Mouse (Mus musculus): ENCODE results near the gene Piga. TPM values are rescaled to one million over a fixed set of nuclear protein-coding genes. Genes with fewer than 3 reads are reported as not detected.

Piga gene
- polyA plus RNA-seq, 1 experiment from 2014 or later, result 16.0 TPM

DNA sequence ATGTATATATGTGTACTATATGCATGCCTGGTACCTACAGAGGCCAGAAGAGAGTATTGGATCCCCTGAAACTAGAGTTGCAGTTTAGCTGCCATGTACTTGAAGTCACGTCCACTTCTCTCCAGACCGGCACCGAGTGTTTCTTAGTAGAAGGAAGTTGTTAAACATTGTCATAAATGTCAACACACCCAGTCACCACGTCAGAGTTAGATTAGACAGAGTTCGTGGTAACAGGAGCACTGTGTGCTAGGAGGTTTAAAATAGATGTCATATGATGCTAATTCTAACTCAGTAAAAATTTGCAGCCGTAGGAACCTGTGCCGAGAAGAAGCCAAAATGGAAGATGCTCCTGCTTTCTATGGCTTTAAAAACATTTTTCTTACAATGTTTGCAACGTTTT is 17.1 kb downstream of the Piga start, which contains the start of gene Asb11:
Gene Asb11 (plus strand): TSS at position 286 of the 400 bp plus-strand sequence.
- Histone ChIP-seq H3K9me3 (no peaks in the 10 kb centered on the region), H3K4me2 (replicated peaks) (no peak within 1 kb of the TSS), H3K4me1 (no peaks in the 10 kb centered on the region), H3K36me3 (peaks cover 3% of the 10 kb centered on the region; the same call in 1 of the 2 replicates), H3K27ac (no peak within 1 kb of the TSS), H3K4me3 (no peak within 1 kb of the TSS), H3K27me3 (0 out of 2 replicates have a peak, but pooled peaks cover 3% of the 10 kb centered on the region), H3K9ac (no peak within 1 kb of the TSS)
- WGBS, result 75% methylated on average over 8 of the region's 8 CpGs
- ATAC-seq (ENCODE audit: insufficient number of reproducible peaks, insufficient read depth, low FRiP score, low TSS enrichment), result no peak

DNA sequence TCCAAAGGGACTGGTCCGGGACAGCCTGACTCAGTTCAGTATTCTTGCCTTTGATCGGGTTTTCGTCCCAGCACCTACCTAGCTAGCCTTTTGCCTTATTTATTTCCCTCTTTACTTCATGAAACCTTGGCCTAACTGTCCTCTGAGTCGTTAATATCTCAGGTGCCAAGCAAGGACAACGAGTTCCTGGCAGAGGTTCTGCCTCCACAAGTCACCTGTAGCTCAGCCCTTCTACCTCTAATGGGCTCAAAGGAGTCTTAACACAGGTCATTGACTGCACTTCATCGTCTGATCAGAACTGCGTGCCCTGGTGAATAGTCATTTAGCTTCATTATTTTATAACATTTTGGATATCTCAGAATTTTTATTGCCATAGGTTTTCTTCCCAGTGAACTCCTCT is 19.9 kb downstream of the Piga start:
- WGBS, result 86% methylated on average over 7 of the region's 7 CpGs
- Histone ChIP-seq H3K9me3 (no peaks in the 10 kb centered on the region), H3K36me3 (no peaks in the 10 kb centered on the region), H3K27ac (no peak overlapping the region), H3K4me1 (no peaks in the 10 kb centered on the region), H3K4me2 (replicated peaks) (no peak overlapping the region), H3K9ac (no peak overlapping the region), H3K27me3 (peaks cover 8% of the 10 kb centered on the region; the same call in 1 of the 2 replicates), H3K4me3 (no peak overlapping the region)
- no peak for ATAC-seq (ENCODE audit: insufficient number of reproducible peaks, insufficient read depth, low FRiP score, low TSS enrichment)

DNA sequence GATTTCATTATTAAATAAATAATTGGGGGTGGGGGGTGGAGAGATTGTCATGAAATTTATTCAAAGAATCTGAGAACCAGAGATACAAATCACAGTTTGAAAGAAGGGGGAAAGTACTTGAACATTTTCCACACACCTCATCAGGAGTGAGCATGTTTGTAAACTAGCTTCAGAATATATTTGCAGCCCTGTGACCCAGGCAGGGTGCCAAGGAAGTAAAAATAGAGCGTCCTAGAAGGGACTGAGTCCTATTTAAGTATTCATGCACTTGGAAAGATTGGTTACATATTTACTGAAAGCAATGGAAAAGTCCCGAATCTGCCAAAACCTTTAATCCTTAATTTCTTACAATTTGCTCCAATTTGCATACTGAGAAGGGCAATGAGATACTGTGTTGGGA is 20.6 kb downstream of the Piga start:
- Histone ChIP-seq H3K27me3 (peaks cover 8% of the 10 kb centered on the region; the same call in 1 of the 2 replicates), H3K4me2 (replicated peaks) (no peak overlapping the region), H3K9ac (no peak overlapping the region), H3K27ac (no peak overlapping the region), H3K9me3 (no peaks in the 10 kb centered on the region), H3K36me3 (no peaks in the 10 kb centered on the region), H3K4me1 (no peaks in the 10 kb centered on the region), H3K4me3 (no peak overlapping the region)
- no peak for ATAC-seq (ENCODE audit: insufficient number of reproducible peaks, insufficient read depth, low FRiP score, low TSS enrichment)
- WGBS, result 71% methylated on average over 2 of the region's 2 CpGs

DNA sequence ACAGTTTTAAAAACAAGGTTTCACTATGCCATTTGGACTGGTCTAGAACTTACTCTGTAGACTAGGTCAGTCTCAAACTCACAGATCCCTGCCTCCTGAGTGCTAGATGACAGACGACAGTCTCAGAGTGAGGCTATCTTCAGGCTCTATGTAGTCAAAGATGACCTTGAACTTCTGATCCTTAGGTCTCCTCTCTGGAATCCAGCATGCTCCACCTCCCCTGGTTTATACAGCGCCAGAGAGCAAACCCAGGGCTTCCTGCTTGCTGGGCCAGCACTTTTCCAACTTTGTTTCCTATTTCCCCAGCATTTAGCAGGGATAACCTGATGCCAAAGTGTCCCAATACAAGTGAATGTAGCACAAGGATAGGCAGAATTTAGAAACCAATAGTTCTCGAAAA is 21.1 kb downstream of the Piga start:
- WGBS, result 81% methylated on average over 3 of the region's 3 CpGs
- Histone ChIP-seq H3K4me3 (no peak overlapping the region), H3K36me3 (no peaks in the 10 kb centered on the region), H3K27me3 (peaks cover 8% of the 10 kb centered on the region; the same call in 1 of the 2 replicates), H3K4me1 (no peaks in the 10 kb centered on the region), H3K4me2 (replicated peaks) (no peak overlapping the region), H3K9ac (no peak overlapping the region), H3K9me3 (no peaks in the 10 kb centered on the region), H3K27ac (no peak overlapping the region)
- no peak for ATAC-seq (ENCODE audit: insufficient number of reproducible peaks, insufficient read depth, low FRiP score, low TSS enrichment)

DNA sequence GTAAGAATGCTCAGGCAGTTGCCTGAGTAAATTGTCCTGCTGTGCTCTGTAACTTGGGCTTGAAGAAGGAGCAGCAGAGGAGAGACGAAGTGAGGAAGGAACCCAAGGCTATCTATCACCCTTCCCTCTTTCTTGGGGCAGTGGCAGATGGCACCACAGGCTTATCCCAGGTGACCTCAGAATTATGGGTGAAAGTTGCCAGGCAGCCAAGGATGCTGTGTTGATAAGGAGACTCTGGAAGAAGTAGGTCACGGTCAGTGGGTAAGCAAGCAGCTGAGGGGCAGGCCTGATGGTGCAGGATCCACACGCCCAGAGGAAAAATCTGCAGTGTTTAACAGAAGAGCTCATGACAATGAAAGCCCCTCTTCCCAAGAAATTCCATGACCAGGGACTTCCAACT is 21.7 kb downstream of the Piga start:
- H3K27me3 ChIP-seq, result peaks cover 8% of the 10 kb centered on the region; the same call in 1 of the 2 replicates
- 86% methylated on average over 3 of the region's 3 CpGs for WGBS

DNA sequence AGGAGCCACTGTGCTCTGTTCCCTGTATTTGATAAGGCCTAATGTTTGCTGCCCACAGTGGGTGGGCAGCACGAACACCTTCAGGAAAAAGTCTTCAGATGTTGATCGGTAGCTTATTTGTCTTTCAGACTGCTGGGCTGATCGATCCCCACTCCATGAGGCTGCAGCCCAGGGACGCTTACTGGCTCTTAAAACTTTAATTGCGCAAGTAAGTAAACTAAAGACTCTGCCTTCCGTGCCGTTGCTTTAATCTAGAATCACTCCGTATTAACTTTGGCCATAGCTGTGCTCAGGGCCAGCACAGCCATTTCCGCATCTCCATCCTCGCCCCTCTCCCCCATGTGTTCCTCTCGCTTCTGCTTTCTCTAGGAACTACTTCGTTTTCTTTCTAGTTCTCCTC is 26.0 kb downstream of the Piga start:
- no peak overlapping the region for H3K4me3 ChIP-seq
- WGBS, result 86% methylated on average over 12 of the region's 12 CpGs
- no peaks in the 10 kb centered on the region for H3K9me3 ChIP-seq
- peaks cover 8% of the 10 kb centered on the region; the same call in 1 of the 2 replicates for H3K27me3 ChIP-seq
- H3K36me3 ChIP-seq, result no peaks in the 10 kb centered on the region
- no peak overlapping the region for H3K4me2 ChIP-seq (replicated peaks)
- ATAC-seq (ENCODE audit: insufficient number of reproducible peaks, insufficient read depth, low FRiP score, low TSS enrichment), result no peak
- H3K9ac ChIP-seq, result no peak overlapping the region
- H3K4me1 ChIP-seq, result no peaks in the 10 kb centered on the region
- H3K27ac ChIP-seq, result no peak overlapping the region

More for the DNA sequence above, 21.7 kb downstream of the Piga start:
- Histone ChIP-seq H3K36me3 (no peaks in the 10 kb centered on the region), H3K4me3 (no peak overlapping the region), H3K9ac (no peak overlapping the region), H3K27ac (no peak overlapping the region), H3K4me1 (no peaks in the 10 kb centered on the region), H3K9me3 (no peaks in the 10 kb centered on the region), H3K4me2 (replicated peaks) (no peak overlapping the region)
- ATAC-seq (ENCODE audit: insufficient number of reproducible peaks, insufficient read depth, low FRiP score, low TSS enrichment), result no peak

DNA sequence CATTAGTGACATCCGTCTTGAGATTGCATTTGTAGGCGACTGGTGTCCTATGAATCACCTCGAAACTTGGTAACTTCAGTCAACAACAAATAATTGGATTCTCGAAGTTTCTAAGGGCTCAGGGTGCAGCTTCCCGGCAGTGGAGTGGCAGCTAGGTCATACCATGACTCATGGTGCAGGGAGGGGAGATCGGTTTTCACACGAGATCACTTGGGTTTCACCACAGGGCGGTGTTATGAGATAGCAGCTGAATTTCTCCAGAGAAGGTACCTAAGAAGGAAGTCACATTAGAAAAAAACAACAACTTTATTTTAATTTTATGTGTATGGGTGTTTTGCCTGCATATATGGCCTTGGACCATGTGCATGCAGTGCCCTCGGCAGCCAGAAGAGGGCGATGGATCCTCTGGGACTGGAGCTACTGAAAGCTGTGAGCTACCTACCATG is 26.5 kb downstream of the Piga start:
- H3K27ac ChIP-seq, result no peak overlapping the region
- no peaks in the 10 kb centered on the region for H3K9me3 ChIP-seq
- ATAC-seq (ENCODE audit: insufficient number of reproducible peaks, insufficient read depth, low FRiP score, low TSS enrichment), result no peak
- peaks cover 8% of the 10 kb centered on the region; the same call in 1 of the 2 replicates for H3K27me3 ChIP-seq
- H3K9ac ChIP-seq, result no peak overlapping the region
- no peaks in the 10 kb centered on the region for H3K4me1 ChIP-seq
- no peaks in the 10 kb centered on the region for H3K36me3 ChIP-seq
- H3K4me2 ChIP-seq (replicated peaks), result no peak overlapping the region
- H3K4me3 ChIP-seq, result no peak overlapping the region
- WGBS, result 80% methylated on average over 10 of the region's 10 CpGs

DNA sequence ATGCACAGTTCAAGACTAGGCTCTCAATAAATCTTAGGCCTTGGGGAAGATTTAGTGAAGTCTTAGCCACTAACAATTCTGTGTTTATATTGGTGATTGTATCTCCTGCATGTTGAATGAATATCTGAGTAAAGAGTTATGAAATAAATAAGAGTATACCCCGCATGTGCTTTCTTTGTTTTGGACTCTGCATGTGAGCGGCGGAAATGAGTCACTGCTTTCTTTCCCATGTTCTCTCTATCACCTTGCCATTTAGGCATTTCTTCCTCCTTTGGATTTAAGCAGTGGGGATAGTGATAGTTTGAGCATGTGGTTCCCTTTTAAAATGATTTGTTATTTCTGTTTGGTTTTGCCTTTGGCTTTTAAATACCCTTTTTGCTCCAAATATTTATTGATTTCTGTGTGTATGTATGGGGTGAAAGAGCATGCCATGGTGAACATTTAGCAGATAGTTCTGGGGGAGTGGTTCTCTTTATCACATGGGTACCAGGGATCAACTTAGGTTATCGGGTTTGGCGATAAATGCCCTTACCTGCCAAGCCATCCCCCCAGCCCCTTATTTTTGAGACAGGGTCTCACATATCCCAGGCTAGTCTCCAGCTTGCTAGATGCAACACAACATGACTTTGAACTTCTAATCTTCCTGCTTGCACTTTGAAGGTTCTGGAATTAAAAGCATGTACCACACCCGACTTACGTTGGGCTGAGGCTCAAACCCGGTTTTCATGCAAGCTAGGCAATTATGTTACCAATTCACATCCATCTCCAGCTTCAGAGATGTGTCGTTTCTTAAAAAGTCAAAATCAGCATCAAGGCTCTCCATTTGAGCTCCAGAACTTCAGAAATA is 27.5 kb downstream of the Piga start:
- Histone ChIP-seq H3K9ac (no peak overlapping the region), H3K9me3 (no peaks in the 10 kb centered on the region), H3K4me2 (replicated peaks) (no peak overlapping the region), H3K27ac (no peak overlapping the region), H3K36me3 (no peaks in the 10 kb centered on the region), H3K4me3 (no peak overlapping the region), H3K27me3 (0 out of 2 replicates have a peak, but pooled peaks cover 2% of the 10 kb centered on the region), H3K4me1 (no peaks in the 10 kb centered on the region)
- no peak for ATAC-seq (ENCODE audit: insufficient number of reproducible peaks, insufficient read depth, low FRiP score, low TSS enrichment)
- 92% methylated on average over 9 of the region's 9 CpGs for WGBS

DNA sequence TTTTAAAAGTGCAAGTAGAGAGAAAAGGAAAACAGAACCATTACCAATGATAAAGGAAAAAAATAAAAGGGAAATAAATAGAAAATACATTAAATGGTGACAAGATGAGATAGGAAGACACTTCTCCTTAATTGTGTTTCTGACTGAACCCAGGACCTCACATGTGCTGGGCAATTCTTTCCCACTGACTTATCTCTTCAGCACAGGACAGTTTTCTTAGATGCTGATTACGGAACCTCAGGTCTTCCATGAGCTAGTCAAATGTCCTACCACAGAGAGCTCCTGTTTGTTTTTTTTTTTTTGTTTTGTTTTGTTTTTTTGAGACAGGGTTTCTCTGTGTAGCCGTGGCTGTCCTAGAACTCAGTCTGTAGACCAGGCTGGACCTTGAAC is 28.1 kb downstream of the Piga start:
- H3K9ac ChIP-seq, result no peak overlapping the region
- 84% methylated on average over 2 of the region's 2 CpGs for WGBS
- H3K9me3 ChIP-seq, result no peaks in the 10 kb centered on the region
- no peaks in the 10 kb centered on the region for H3K36me3 ChIP-seq
- H3K4me1 ChIP-seq, result no peaks in the 10 kb centered on the region
- no peak overlapping the region for H3K27ac ChIP-seq
- no peak for ATAC-seq (ENCODE audit: insufficient number of reproducible peaks, insufficient read depth, low FRiP score, low TSS enrichment)
- H3K4me3 ChIP-seq, result no peak overlapping the region
- no peaks in the 10 kb centered on the region for H3K27me3 ChIP-seq
- no peak overlapping the region for H3K4me2 ChIP-seq (replicated peaks)

DNA sequence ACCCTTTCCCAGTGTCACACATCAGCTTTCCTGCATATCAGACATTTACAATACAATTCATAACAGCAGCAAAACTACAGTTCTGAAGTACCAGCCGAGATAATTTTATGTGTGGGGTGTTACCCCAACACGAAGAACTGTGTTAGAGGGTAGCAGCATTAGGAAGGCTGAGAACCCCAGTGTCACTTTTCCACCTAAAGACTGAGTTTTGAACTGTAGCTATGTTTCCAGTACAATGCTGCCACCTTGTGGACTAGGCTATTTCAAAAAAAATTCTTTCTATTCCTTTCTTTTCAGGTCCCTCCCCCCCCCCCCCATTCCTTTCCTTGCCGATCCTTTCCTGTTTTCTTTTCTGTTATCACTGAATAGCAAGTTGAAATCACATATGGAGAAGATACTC is 29.6 kb downstream of the Piga start:
- no peak overlapping the region for H3K4me3 ChIP-seq
- H3K9me3 ChIP-seq, result no peaks in the 10 kb centered on the region
- H3K27me3 ChIP-seq, result no peaks in the 10 kb centered on the region; the same call in 1 of the 2 replicates
- no peaks in the 10 kb centered on the region for H3K4me1 ChIP-seq
- H3K27ac ChIP-seq, result no peak overlapping the region
- no peak for ATAC-seq (ENCODE audit: insufficient number of reproducible peaks, insufficient read depth, low FRiP score, low TSS enrichment)
- no peak overlapping the region for H3K9ac ChIP-seq
- WGBS, result 34% methylated on average over 3 of the region's 3 CpGs
- H3K36me3 ChIP-seq, result no peaks in the 10 kb centered on the region
- H3K4me2 ChIP-seq (replicated peaks), result no peak overlapping the region

DNA sequence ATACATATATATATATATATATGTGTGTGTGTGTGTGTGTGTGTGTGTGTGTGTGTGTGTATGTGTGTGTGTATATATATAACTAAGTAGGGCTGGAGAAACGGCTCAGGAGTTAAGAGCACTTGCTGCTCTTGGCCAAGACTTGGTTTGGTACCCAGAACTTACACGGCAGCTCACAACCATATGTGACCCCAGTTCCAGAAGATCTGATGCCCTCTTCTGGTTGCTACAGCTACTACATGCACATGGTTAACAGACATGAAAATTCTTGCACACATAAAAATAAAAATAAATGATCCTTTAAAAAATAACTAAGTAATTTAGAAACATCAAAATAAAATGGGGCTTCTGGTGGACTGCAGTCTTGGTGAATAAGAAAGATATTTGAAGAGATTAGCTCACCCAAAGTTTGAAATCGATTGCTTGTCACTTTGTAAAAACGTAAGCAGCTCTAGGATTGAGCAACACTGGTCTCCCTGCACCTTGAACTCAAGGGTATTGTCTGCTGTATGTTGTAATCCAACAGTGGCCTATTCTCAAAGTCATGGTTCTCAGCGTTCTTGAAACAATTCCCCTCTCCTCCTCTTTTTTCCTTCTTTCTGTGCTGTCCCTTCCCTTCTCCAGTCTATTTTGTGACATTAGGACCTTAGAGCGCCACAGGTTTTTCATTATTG is 39.8 kb downstream of the Piga start:
- 77% methylated on average over 6 of the region's 6 CpGs for WGBS
- Histone ChIP-seq H3K27me3 (no peaks in the 10 kb centered on the region; the same call in 1 of the 2 replicates), H3K36me3 (no peaks in the 10 kb centered on the region), H3K9me3 (no peaks in the 10 kb centered on the region), H3K4me1 (no peaks in the 10 kb centered on the region), H3K4me2 (replicated peaks) (no peak overlapping the region), H3K4me3 (no peak overlapping the region), H3K27ac (no peak overlapping the region), H3K9ac (no peak overlapping the region)
- no peak for ATAC-seq (ENCODE audit: insufficient number of reproducible peaks, insufficient read depth, low FRiP score, low TSS enrichment)

All from embryonic facial prominence, embryonic 12.5 days (tissue).